Mouse (Mus musculus) lung, postnatal 25 days (tissue): ENCODE results near the gene Macrod1.

Experiments used
- DNase-seq: peaks from one replicate; pipeline ENCODE4 v3.0.0; 2022; ENCODE audit warnings: low spot score

Gene Macrod1

DNA sequence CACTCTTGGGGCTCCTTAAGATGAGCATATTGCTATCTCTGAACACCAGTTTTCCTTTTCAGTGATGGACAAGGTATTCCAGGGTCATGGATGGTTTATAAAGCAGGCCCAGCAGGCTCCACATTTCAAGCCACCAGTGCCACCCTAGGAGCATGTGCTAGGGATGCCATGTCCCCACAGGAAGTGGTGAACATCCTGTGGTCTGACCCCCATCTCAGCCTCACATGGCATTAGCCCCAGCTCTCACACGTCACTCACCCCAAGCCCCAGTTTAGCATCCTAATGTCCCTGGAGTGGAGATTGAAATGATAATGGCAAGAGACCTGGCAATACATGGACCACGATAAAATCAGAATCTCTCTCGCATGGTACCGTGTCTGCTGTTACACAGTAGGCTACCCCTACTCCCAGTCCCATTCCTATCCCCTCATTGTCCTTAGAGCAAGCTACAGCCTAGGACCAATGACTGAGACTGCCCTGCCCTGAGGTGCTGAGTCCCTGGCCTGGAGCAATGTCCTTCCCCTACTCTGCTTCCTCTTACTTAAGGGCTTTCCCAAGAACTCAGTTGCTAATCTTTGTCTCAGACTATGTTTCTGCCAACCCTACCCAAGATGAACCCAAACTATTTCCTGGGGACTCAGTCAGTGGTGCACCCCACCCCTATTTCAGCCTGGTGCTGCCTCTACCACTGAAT is 59.6 kb downstream of the Macrod1 start:
- no peak for DNase-seq

DNA sequence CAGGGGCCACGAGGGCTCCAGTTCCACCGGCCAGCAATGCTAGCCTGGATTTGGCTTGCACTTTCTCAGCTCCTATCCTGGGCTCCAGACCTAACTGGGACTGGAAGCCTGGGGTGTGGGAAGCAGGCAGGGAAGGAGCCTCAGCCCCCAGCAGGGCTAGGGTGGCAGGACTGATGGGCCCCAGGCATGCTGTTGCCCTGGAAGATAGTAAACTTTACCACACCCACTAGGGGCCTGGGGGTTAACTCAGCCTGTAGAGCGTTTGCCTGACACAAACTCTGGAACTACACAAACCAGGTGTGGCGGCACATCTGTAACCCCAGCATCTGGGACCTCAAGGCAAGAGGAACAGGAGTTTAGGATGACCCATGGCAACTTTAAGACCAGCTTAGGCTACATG is 60.5 kb downstream of the Macrod1 start:
- DNase-seq = no peak

DNA sequence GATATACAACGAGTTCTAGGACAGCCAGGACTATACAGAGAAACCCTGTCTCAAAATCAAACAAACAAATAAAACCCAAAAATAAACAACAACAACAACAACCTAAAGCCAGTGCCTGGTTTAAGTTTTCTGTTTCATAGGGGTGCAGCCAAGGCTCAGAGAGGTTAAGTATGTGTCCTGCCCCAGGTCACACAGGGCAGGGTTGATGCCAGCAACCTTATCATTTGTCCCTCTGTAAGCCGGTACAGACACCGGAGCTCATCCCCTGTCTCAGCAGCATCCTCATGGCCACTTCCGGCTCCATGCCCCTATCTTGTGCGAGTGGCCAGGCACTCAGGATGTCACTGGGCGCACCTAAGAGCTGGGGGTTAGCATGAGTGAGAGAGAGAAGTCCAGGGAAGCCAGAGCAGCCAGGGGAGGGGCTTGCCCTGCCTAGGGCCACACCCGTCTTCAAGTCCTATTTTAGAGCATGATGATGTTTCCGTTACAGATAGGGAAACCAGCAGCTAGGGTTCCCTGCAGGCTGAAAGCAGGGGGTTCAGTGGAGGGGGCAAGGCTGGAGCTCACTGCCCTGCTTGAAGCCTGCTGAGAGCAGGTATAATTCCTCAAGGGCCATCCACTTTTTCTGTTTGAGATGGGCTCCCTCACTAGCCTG is 61.2 kb downstream of the Macrod1 start:
- no peak for DNase-seq

DNA sequence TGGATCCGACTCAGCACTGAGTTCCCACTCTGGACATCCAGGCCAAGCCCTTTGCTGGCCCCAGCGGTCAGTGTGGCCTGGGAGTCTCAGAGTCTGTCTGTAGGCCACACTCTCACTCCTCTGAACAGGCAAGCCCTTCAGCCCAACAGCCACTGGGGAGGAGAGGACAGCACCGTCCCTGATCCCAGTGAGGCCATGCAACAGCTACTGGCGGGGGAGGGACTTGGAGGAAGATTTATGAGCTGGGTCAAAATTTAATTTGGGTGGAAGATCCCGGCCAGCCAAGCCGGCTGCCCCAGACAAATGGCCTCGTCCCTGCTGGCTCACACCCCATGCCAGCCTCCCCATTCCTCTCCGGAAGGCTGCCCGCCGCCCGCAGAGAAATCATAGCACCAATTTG is 64.6 kb downstream of the Macrod1 start:
- DNase-seq = no peak

DNA sequence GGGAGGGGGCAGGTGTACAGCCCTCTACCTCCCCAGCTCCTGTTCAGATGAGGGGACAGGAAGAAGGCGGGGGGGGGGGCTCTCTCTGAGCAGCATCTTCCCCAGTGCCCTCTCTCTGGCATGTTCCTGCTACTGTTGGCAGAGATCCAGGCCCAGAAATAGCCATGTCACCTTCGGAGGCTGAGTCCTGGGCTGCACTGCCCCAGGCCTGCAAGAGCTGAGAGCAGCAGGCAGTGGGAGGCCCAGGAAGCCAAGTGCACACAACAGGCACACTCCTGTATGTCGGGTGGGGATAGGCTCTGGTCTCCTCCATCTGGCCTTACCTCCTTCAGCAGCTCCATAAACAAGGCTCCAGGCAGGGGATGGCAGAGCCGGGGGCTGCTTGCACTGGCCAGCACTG is 65.7 kb downstream of the Macrod1 start:
- no peak for DNase-seq

DNA sequence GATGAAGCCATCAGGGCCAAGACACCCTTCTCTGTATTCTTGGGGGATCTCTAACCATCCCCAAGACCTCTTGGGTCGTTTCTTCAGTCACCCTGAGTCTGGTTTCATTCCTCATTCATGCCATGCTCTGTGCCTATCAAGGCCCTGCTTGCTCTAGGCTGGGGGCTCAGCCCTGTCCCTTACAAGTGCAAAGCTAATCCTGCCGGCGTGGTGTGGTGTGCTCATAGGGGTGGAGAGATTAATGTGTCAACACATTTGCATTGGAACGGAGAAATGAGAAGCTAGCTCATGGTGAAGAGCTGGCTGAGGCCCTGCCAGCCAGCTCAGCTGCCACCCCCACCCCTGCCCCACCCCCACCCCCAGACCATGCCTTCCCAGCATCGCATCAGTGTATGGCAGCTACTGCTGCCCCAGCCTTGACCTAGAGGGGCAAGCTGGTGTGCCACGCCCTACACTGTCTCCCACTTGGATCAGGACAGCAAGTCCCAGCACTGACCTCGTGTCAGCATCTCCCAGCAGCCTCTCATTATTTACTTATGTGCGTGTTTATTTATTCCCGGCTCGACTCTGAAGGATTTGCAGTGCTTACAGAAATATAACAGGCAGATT is 66.2 kb downstream of the Macrod1 start:
- DNase-seq = no peak

DNA sequence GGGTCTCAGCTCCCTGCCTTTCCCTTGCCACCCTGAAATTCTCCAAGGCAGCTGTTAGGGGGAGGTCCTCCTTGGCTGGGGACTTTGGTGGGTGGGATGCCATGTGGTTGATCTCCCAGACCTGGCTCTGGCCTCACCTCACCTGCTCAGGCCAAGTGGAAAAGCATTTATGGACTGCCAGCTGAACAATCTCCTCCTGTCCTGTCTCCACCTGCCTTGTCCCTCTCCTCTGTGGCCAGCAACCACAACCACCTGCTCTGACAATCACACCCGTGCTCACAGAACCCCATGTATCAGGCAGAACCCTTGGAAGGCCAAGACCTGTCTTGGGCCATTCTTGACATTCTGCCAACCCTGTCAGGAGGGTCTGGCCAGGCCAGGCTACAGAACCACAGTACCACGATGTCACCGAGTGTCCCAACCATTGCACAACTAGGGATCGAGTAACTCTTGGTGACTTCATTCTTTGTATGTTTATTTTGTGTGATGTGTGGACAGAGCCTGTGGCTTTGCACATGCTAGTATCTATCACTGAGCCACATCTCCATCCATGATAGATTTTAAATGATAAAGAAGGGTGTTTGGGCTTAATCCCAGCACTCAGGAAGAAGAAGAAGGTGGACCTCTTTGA is 69.0 kb downstream of the Macrod1 start:
- DNase-seq = no peak

DNA sequence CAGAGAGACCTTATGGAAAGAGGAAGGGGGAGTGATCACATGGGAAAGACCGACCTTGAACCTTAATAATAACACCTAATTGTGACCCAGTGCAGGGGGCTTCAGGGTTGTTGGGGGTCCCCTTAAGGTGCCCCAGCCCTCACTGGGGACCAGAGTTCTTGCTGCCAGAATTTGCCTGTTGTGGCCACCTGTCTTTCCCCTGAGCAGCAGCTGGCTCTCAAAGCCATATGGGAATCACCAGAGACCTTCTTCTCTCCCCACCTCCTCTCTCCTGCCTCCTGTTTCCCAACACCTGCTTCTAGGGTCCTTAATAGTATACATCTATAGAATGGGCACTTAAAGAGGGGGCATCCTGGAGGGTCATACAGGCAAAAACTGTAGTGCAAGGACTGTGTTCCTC is 69.6 kb downstream of the Macrod1 start:
- no peak for DNase-seq

DNA sequence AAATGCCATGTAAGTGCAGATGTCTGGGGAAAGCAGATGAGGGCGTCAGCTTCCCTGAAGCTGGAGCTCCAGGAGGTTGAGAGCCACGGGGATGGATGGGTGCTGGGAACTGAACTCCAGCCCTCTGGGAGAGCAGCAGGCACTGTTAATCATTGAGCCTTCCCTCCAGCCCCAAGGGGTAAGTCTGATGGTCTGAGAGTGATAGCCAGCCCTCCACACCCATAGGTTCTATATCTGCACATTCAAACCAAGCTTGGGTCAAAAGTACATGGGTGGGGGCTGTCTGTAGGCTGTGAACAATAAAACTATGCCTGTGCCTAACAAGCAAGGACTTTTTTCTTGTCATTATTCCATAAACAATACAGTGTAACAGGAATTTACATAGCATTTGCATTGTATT is 70.3 kb downstream of the Macrod1 start:
- no peak for DNase-seq

DNA sequence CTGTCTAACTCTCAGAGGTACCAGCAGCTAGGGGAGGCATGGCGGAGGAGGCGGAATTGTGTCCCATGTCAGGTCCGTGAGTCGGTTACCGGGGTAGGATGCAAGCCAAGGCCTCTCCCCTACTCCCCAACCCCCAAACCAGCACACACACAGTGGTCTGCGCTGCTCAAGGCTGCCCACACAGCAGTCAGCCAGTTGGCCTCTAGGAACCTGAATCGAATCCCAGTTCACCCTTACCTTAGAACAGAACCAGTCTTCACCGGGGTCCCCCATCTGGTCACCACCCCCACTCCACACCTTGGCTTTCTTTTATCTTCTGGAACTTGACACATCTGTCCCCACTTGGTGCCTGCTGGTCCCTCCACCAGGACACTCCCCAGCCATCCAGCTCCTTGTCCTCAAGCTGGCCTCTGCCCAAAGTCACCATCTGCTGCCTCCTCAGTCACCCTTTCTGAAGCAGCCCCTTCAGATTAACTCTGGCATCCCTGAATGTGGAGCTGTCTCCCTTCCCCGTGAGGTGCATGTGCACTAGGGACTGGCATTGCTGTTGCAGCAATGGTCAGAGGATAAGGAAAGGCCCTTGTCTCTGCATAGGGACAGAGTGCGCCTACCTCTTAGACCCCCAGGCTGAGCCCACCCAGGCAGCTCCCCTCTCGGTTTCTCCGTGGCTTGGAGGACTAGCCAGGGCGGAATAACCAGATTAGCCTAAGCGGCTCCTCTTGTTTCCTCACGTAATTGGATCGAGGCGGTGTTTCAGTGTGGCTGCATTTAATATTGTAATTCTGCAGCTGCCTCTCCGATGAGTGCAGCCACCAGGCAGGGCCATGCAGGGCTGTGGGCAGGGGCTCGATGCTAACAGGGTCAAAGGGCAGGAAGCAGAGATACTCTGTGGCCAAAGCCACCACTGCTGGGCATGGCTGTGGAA is 72.2 kb downstream of the Macrod1 start:
- DNase-seq = no peak

DNA sequence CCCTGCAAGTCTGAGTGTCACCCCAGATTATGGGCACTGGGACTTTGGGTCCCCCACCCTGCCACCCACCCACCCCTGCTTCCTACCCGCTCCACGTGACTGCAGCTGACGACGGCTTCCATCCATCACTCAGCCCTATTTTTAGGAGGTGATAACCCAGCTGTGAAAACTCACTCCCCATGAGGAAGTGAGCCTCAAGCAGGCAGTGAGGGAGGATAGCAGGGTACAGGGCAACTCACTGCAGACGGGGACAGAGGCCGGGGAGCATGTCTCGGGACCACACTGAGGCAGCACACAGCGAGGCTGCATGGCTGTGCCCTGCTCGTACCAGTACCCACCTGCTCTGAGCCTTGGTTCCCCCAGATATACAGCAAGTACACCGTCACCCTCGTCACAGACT is 73.7 kb downstream of the Macrod1 start:
- no peak for DNase-seq

DNA sequence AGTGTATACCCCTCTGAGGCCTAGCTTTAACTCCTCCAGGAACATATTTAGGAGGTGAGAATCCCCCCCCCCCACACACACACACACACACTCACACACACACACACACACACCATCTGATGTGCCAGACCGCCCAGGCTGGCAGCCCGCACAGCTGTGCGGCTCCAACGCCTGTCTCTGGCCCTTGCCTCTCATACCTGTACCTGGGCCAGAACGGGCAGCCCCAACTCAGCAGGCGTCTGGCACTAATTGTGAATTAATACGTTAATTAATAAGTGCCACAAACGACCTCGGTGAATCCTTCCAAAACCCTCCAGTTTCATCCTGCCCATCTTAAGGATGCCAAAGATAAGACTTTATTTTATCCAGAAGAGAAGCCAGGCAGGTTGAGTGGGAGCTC is 76.8 kb downstream of the Macrod1 start:
- no peak for DNase-seq

DNA sequence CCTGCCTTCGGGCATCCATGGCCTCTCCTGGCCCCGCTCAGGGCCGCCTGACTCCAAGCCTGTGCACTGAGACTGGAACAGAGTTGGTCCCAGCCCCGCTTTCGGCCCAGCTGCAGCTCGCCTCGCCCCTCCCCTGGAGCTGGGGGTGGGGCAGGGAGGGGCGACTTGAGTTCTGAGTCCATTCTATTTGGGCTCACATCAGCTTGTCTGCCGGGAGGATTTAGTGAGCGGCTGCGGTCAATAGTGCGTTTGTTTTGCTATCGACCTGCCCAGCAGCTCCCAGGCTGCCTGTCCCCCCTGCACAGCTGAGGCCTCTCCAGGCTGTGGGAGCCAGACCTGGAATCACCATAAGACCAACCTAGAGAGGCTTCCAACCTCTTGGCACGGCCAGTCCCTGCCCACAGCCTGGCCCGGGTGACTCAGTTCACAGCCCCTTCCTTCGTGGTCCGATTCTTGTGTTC is 78.1 kb downstream of the Macrod1 start:
- no peak for DNase-seq

DNA sequence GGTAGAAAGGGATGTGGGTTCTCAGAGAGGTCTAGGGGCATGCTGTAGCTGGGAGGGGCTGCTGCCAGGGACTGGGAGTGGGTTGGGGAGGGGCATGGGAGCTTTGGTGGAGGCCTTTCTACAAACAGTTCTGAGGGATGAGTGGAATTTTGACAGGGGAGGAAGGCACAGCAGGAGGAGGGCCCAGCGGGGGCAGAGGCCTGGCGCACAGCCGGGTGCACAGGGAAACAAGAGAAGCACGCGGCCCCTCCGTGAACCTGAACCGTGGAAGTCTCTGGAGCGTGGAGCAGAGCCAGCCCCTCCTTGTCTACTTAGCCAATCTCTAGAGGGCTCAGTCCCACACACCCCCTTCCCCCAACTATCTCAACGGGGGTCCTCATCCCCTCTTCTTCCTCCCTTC is 78.9 kb downstream of the Macrod1 start:
- no peak for DNase-seq

DNA sequence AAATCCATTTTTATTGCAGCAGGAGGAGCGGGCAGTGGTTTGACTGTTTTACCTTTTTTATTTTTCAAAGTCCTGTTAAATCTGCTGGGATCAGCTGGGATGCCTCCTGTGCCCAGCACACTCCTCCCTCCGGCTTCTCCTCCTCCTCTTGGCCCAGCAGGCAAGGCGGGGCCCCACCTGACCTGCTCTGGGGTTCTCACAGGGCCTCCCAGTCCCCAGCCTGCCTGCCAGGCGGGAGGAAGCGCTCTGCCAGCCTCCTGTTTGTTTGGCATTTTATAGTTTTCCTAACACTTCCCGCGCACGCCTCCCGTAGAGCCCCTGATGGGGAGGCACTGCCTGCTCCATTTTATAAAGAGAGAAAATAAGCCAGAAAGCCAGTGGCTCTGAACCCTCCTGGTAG is 79.4 kb downstream of the Macrod1 start:
- DNase-seq = no peak

DNA sequence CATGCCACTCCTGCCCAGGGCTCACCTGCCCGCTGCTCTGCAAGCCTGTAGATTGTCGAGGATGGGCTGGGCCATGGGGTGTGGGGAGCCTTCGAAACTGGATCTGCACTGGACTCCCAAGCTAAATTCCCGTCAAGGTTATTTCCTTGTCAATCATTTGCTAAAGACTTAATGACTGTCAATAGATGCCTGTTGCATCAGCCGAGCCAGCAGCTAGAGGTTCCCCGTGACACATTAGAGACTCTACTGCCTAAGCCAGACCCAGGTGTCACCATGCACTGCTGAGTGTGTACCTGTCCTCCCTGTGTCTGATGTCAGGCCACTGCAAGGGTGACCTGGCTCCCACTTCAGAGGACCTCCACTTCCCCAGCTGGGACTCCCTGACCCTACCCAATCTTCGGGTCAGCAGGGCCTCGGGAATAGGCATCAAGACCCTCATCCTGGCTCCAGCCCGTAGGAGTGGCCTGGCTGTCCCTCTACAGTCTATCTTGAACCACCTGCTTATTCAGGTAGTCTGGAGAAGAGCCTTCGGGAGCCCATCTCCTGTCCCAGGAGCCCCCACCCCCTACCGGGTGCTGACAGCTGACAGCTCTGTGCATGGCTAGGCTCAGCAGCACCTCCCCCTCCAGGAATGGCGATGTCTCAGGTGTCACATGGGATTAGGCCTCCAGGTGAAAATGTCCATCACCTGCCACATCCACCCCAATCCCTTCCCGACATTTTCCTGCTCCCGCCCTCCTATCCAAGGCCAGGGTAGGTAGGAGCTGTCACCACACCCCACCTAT is 80.3 kb downstream of the Macrod1 start:
- no peak for DNase-seq

DNA sequence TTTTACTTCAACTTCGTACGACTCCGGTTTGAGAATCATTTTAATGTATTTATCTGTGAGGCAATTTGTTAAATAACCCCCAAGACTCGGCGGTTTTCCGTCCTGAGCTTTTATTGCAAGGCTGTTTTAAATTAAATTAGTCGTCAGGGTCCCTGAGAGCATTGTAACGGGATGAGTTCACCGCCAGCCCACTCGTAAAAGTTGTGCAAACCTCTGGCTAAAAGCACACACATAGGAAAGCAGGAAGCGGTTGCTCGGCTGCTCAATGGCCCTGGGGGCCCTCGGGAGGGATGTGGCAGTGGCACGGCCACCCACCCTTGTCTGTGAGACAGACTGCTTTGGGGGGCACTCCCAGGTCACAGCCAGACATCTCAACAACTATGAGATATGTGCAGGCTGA is 81.7 kb downstream of the Macrod1 start:
- DNase-seq = no peak

DNA sequence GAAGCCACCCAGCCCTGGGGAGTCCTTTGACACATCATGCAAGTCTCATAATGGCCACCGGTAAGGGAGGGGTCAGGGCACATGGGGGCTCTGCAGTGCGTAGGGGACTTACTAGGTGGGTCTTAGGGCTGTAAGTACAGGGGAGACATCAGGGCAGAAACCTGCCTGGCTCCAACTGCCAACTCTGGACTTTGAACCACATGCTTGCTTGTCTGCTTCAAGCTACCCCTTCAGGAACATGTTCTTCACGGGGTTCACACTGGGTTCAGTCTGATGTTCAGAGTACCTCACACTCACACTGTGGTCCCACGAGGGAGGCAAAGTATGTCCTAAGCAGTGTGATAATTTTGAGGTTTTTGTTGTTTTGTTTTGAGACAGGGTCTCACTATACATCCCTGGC is 82.7 kb downstream of the Macrod1 start:
- no peak for DNase-seq

DNA sequence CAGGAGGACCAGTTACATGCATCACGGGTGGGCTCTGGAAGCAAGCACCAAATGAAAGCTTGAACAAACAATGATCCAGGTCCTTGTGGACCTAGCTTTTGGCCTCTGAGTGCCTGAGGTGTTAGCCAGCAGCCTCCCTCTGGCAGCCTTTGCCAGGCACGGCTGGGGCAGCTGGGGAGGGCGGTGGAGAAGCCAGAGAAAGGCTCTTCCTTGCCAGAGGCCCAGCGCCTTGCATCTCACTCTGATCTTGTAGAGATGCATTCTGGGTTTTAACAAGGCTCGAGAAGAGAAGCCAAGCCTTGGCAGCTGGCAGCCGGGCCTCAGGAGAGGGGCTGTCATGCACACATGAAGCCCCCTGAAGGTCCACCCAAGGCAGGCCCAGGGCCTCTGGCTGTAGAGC is 83.8 kb downstream of the Macrod1 start:
- no peak for DNase-seq

DNA sequence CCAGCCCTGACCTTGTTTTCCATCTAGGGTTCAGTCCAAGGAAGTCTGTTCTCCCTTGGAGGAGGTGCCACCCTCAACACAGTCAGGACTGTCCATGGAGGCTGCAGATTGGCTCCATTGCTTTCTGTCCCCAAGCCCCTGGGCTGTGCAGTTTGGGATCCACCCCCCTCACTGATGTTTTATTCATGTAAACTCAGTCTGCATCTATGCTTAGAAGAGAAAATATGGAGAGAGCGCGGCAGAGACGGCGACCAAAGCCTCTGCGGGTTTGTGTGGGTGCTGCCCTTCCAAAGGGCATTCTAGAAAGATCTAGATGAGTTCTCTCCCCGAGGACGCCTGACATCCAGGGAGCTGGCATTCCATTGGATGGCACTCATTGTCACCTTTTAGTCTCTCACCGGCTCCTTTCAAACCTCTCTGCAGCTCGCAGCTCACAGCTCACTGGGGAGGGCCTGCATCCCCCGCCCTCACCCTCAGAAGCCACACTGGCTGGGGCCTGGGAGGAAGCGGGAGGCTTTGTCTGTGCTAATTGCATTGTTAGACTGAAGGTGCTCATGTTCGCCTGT is 84.3 kb downstream of the Macrod1 start:
- no peak for DNase-seq
